Mouse (Mus musculus) embryonic fibroblast, embryonic 13.5 days (primary cell): ENCODE data around the gene Gm42906.

Experiments
- CTCF ChIP-seq: IDR thresholded peaks from 2 replicates; pipeline ENCODE4 v1.5.1; 2011; ENCODE audit warnings: mild to moderate bottlenecking, control low read depth, low read length, moderate library complexity, borderline replicate concordance; ENCODE audit not compliant: insufficient read depth
- POLR2A ChIP-seq: IDR thresholded peaks from 2 replicates; pipeline ENCODE4 v1.6.1; 2011; ENCODE audit warnings: low read depth, mild to moderate bottlenecking, control low read depth, low read length, moderate library complexity

GRCm38 (mm10) chr5:151189321-151189720 lies 238.6 kb downstream of the Gm42906 start:
- TF ChIP-seq CTCF, result no peak
- TF ChIP-seq POLR2A, result no peak
